Mouse (Mus musculus) MEL (cell line): Measurements from ENCODE around the gene Map3k10. TPM values are rescaled to one million over a fixed set of nuclear protein-coding genes. Genes with fewer than 3 reads are reported as not detected.

ENCODE experiments used
- DNase-seq: peaks from one replicate; pipeline ENCODE4 v3.0.0; 2011; ENCODE audit warnings: low read depth, low spot score
- H3K27ac ChIP-seq: 2 replicates; pipeline ENCODE4 v1.5.1; 2012; ENCODE audit warnings: low read depth, mild to moderate bottlenecking, control low read depth, low read length, moderate library complexity; ENCODE audit not compliant: control insufficient read depth
- H3K27me3 ChIP-seq, 2 experiments: fragments of 150-350 bp in 1 of 2; sonication (generic) in 1 of 2; 2 replicates each; pipeline ENCODE4 v1.6.1; 2012; ENCODE audit warnings: low read length in 2 of 2, mild to moderate bottlenecking in 2 of 2, improper control_type of control experiment in 1 of 2, moderate library complexity in 1 of 2; ENCODE audit not compliant: insufficient read depth in 2 of 2, control insufficient read depth in 1 of 2
- H3K36me3 ChIP-seq, 2 experiments: 2 replicates each; pipeline ENCODE4 v1.6.1; 2012 to 2014; ENCODE audit warnings: low read length in 2 of 2, improper control_type of control experiment in 1 of 2, inconsistent platforms in 1 of 2, mild to moderate bottlenecking in 1 of 2; ENCODE audit not compliant: insufficient read depth in 2 of 2, control insufficient read depth in 1 of 2
- H3K4me1 ChIP-seq, 2 experiments: fragments of 150-350 bp in 1 of 2; sonication (generic) in 1 of 2; 2 replicates each; pipeline ENCODE4 v1.6.1; 2012; ENCODE audit warnings: low read length in 2 of 2, improper control_type of control experiment in 1 of 2, mild to moderate bottlenecking in 1 of 2; ENCODE audit not compliant: insufficient read depth in 2 of 2, control insufficient read depth in 1 of 2
- H3K4me3 ChIP-seq, 2 experiments: fragments of 150-350 bp in 1 of 2; sonication (generic) in 1 of 2; 2 replicates each; pipeline ENCODE4 v1.5.1; 2012; ENCODE audit warnings: low read depth in 2 of 2, low read length in 2 of 2, mild to moderate bottlenecking in 2 of 2, moderate library complexity in 2 of 2, control low read depth in 1 of 2, improper control_type of control experiment in 1 of 2; ENCODE audit not compliant: control insufficient read depth in 1 of 2, insufficient read depth in 1 of 2
- H3K79me2 ChIP-seq: 2 replicates; pipeline ENCODE4 v1.6.1; 2012; ENCODE audit warnings: mild to moderate bottlenecking, low read length, moderate library complexity; ENCODE audit not compliant: control insufficient read depth, poor library complexity, insufficient read depth
- H3K9ac ChIP-seq: 2 replicates; pipeline ENCODE4 v1.6.1; 2012; ENCODE audit warnings: low read depth, mild to moderate bottlenecking, control low read depth, low read length, moderate library complexity; ENCODE audit not compliant: control insufficient read depth, poor library complexity, severe bottlenecking
- H3K9me3 ChIP-seq: fragments of 150-350 bp; sonication (generic); replicated peaks from 2 replicates; pipeline ENCODE4 v1.6.1; 2012; ENCODE audit warnings: mild to moderate bottlenecking, low read length, improper control_type of control experiment, moderate library complexity; ENCODE audit not compliant: insufficient read depth
- BHLHE40 ChIP-seq: IDR thresholded peaks from 2 replicates; pipeline ENCODE4 v1.6.1; 2012; ENCODE audit warnings: low read depth, mild to moderate bottlenecking, inconsistent platforms, low read length, improper control_type of control experiment, borderline replicate concordance
- CHD1 ChIP-seq: IDR thresholded peaks from 2 replicates; pipeline ENCODE4 v1.6.1; 2012; ENCODE audit warnings: low read depth, mild to moderate bottlenecking, inconsistent platforms, low read length, improper control_type of control experiment
- CHD2 ChIP-seq: IDR thresholded peaks from 2 replicates; pipeline ENCODE4 v1.6.1; 2011; ENCODE audit warnings: low read length, improper control_type of control experiment
- ELF1 ChIP-seq: IDR thresholded peaks from 2 replicates; pipeline ENCODE4 v1.6.1; 2014; ENCODE audit warnings: low read depth, mild to moderate bottlenecking, inconsistent platforms, low read length, improper control_type of control experiment, moderate library complexity
- ETS1 ChIP-seq: IDR thresholded peaks from 2 replicates; pipeline ENCODE4 v1.6.1; 2012; ENCODE audit warnings: low read depth, mild to moderate bottlenecking, inconsistent platforms, low read length, improper control_type of control experiment, moderate library complexity
- GATA1 ChIP-seq: IDR thresholded peaks from 2 replicates; pipeline ENCODE4 v1.6.1; 2011; ENCODE audit warnings: low read depth, low read length, improper control_type of control experiment
- HCFC1 ChIP-seq: IDR thresholded peaks from 2 replicates; pipeline ENCODE4 v1.6.1; 2012; ENCODE audit warnings: low read depth, mild to moderate bottlenecking, inconsistent platforms, low read length, improper control_type of control experiment, moderate library complexity
- JUND ChIP-seq: IDR thresholded peaks from 2 replicates; pipeline ENCODE4 v1.6.1; 2011; ENCODE audit warnings: low read depth, mild to moderate bottlenecking, improper control_type of control experiment, low read length
- MAFK ChIP-seq: IDR thresholded peaks from 2 replicates; pipeline ENCODE4 v1.6.1; 2011; ENCODE audit warnings: low read depth, mild to moderate bottlenecking, low read length, improper control_type of control experiment, borderline replicate concordance
- MAX ChIP-seq: IDR thresholded peaks from 2 replicates; pipeline ENCODE4 v1.6.1; 2011; ENCODE audit warnings: low read length, improper control_type of control experiment
- MAZ ChIP-seq: IDR thresholded peaks from 2 replicates; pipeline ENCODE4 v1.6.1; 2012; ENCODE audit warnings: low read depth, mild to moderate bottlenecking, inconsistent platforms, low read length, improper control_type of control experiment
- MXI1 ChIP-seq: IDR thresholded peaks from 2 replicates; pipeline ENCODE4 v1.6.1; 2011; ENCODE audit warnings: mild to moderate bottlenecking, low read depth, low read length, improper control_type of control experiment
- MYC ChIP-seq: IDR thresholded peaks from 2 replicates; pipeline ENCODE4 v1.6.1; 2011; ENCODE audit warnings: low read depth, mild to moderate bottlenecking, low read length, improper control_type of control experiment, moderate library complexity
- NELFE ChIP-seq: IDR thresholded peaks from 2 replicates; pipeline ENCODE4 v1.6.1; 2011; ENCODE audit warnings: low read depth, low read length, improper control_type of control experiment
- NRF1 ChIP-seq: IDR thresholded peaks from 2 replicates; pipeline ENCODE4 v1.6.1; 2014; ENCODE audit warnings: low read depth, mild to moderate bottlenecking, inconsistent platforms, low read length, improper control_type of control experiment, moderate library complexity; ENCODE audit not compliant: poor library complexity, insufficient read depth, severe bottlenecking
- POLR2A ChIP-seq, 2 experiments: IDR thresholded peaks; 2 replicates each; pipeline ENCODE4 v1.6.1; 2011 to 2012; ENCODE audit warnings: low read length in 2 of 2, mild to moderate bottlenecking in 2 of 2, control low read depth in 1 of 2, improper control_type of control experiment in 1 of 2, low read depth in 1 of 2, moderate library complexity in 1 of 2; ENCODE audit not compliant: control insufficient read depth in 1 of 2, insufficient read depth in 1 of 2, poor library complexity in 1 of 2
- POLR2AphosphoS5 ChIP-seq: IDR thresholded peaks from 2 replicates; pipeline ENCODE4 v1.6.1; 2012; ENCODE audit warnings: low read depth, borderline replicate concordance, mild to moderate bottlenecking, inconsistent platforms, low read length, moderate library complexity, mixed read lengths
- RAD21 ChIP-seq: IDR thresholded peaks from 2 replicates; pipeline ENCODE4 v1.6.1; 2011; ENCODE audit warnings: mild to moderate bottlenecking, low read depth, low read length, improper control_type of control experiment
- SIN3A ChIP-seq: IDR thresholded peaks from 2 replicates; pipeline ENCODE4 v1.6.1; 2012; ENCODE audit warnings: low read length, improper control_type of control experiment, inconsistent platforms
- TAL1 ChIP-seq: IDR thresholded peaks from 2 replicates; pipeline ENCODE4 v1.6.1; 2012; ENCODE audit warnings: mild to moderate bottlenecking, inconsistent platforms, low read length, moderate library complexity, mixed read lengths
- TBP ChIP-seq: IDR thresholded peaks from 2 replicates; pipeline ENCODE4 v1.8.0; 2011; ENCODE audit warnings: low read depth, low read length, improper control_type of control experiment
- USF1 ChIP-seq: IDR thresholded peaks from 2 replicates; pipeline ENCODE4 v1.6.1; 2014; ENCODE audit warnings: low read depth, mild to moderate bottlenecking, inconsistent platforms, low read length, improper control_type of control experiment, moderate library complexity
- ZC3H11A ChIP-seq: IDR thresholded peaks from 2 replicates; pipeline ENCODE4 v1.6.1; 2012; ENCODE audit warnings: low read depth, mild to moderate bottlenecking, inconsistent platforms, low read length, improper control_type of control experiment
- ZKSCAN1 ChIP-seq: IDR thresholded peaks from 2 replicates; pipeline ENCODE4 v1.6.1; 2012; ENCODE audit warnings: low read depth, mild to moderate bottlenecking, inconsistent platforms, low read length, improper control_type of control experiment, moderate library complexity
- ZMIZ1 ChIP-seq: IDR thresholded peaks from 2 replicates; pipeline ENCODE4 v1.6.1; 2012; ENCODE audit warnings: low read depth, mild to moderate bottlenecking, inconsistent platforms, low read length, improper control_type of control experiment, moderate library complexity
- ZNF384 ChIP-seq: IDR thresholded peaks from 2 replicates; pipeline ENCODE4 v1.6.1; 2012; ENCODE audit warnings: low read depth, mild to moderate bottlenecking, inconsistent platforms, low read length, improper control_type of control experiment
- polyA plus RNA-seq, 2 experiments: library from polyadenylated mRNA; stranded (reverse) in 1 of 2; unstranded in 1 of 2; fragments of >175 nt in 1 of 2; fragments of >200 nt in 1 of 2; gene quantifications; 2 replicates each; pipeline versions ENCODE4 v1.2.1 to v1.2.4; 2012; ENCODE audit warnings: low replicate concordance in 2 of 2, low read depth in 1 of 2; ENCODE audit not compliant: insufficient read length in 2 of 2, insufficient read depth in 1 of 2, missing spikeins in 1 of 2
- total RNA-seq: library from RNA; depleted of rRNA; stranded (reverse); fragments of 300-350 nt; gene quantifications from 2 replicates; pipeline ENCODE4 v1.2.3, GENCODE M21; 2012

Map3k10 gene
- total and polyA plus RNA-seq, 3 experiments, result 22.0 to 33.3 TPM; not detected in 1

DNA sequence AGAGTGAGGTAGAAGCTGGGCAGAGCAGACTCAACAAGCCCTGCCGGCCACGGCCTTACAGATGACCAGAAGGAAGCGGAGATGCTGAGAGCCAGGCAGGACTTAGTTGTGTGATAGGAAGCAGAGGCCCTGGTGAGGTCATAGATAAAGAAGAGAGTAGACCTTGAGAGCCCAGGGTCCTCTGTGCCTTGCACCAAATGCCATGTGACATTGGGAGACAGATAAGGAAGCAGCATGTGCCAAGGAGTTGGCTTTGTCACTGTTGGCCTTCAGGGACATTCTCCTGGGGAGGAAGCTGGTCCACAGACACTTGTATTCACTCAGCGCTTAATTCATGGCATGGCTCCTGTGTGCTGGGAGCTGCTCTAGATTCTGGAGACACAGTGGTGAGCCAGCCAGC is 65.1 kb downstream of the Map3k10 start:
- TF ChIP-seq HCFC1 (no peak), MAX (0 out of 2 replicates have a peak, but pooled peaks have one; percentile 26), ZC3H11A (no peak), ZMIZ1 (no peak), ELF1 (no peak), TBP (no peak), MYC (no peak), GATA1 (no peak), POLR2AphosphoS5 (no peak), CHD2 (no peak), TAL1 (no peak), RAD21 (no peak), USF1 (peak; percentile 47; the same call in 1 of the 2 replicates), JUND (no peak), SIN3A (no peak), MAZ (no peak)
- H3K27me3 ChIP-seq, result no peaks in the 10 kb centered on the region
- H3K4me1 ChIP-seq, result no peaks in the 10 kb centered on the region
- peaks cover 0 to 9% of the 10 kb centered on the region in 2 experiments; a peak in 1 of 4 replicates for H3K36me3 ChIP-seq
- no peak overlapping the region for H3K4me3 ChIP-seq
- H3K79me2 ChIP-seq, result peaks cover 3% of the 10 kb centered on the region
- no peaks in the 10 kb centered on the region for H3K9me3 ChIP-seq
- DNase-seq, result no peak
- no peak overlapping the region for H3K9ac ChIP-seq
- H3K27ac ChIP-seq, result no peak overlapping the region

DNA sequence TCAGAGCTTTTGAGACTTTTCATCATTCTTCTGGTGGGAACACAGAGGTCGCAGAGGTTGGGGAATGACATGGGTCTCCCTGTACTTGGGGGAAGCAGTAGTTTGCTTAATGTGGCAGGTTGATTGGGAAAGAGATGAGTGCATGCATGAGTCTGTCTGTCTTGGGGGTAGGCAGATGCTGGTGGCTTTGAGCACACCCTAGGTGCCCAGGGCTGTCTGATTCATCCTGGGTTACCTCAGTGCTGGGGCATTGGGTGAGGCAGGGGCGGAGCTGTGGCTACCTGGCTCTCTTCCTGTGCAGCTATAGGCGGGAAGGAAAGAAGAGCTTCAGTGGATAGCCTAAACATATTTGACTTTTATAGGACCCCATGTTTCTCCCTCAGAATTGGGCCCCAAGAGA is 66.3 kb downstream of the Map3k10 start:
- no peaks in the 10 kb centered on the region for H3K4me1 ChIP-seq
- H3K79me2 ChIP-seq, result peaks cover 5% of the 10 kb centered on the region
- no peaks in the 10 kb centered on the region for H3K27me3 ChIP-seq
- H3K27ac ChIP-seq, result no peak overlapping the region
- no peak for DNase-seq
- no peak for TF ChIP-seq RAD21
- TF ChIP-seq NELFE, result no peak
- no peak for TF ChIP-seq CHD2
- TF ChIP-seq ZKSCAN1, result no peak
- no peak for TF ChIP-seq CHD1
- no peak for TF ChIP-seq BHLHE40
- no peak for TF ChIP-seq MXI1
- TF ChIP-seq SIN3A, result no peak
- no peak for TF ChIP-seq MAFK
- TF ChIP-seq GATA1, result no peak
- no peak for TF ChIP-seq HCFC1
- TF ChIP-seq MAX, result no peak
- TF ChIP-seq ETS1, result no peak
- no peak for TF ChIP-seq POLR2A (IDR thresholded peaks at IDR 0.05; ENCODE audit: control insufficient read depth in 1 of 2, insufficient read depth in 1 of 2, low read depth in 1 of 2, low read length in 2 of 2, poor library complexity in 1 of 2)
- TF ChIP-seq NRF1, result no peak
- no peak for TF ChIP-seq ZC3H11A
- TF ChIP-seq ZNF384, result no peak
- peaks cover 0 to 11% of the 10 kb centered on the region in 2 experiments; a peak in 2 of 4 replicates for H3K36me3 ChIP-seq
- no peak overlapping the region for H3K9ac ChIP-seq
- H3K4me3 ChIP-seq, result no peak overlapping the region
- H3K9me3 ChIP-seq, result no peaks in the 10 kb centered on the region
